Mouse (Mus musculus): ENCODE data around the gene Os9. TPM values are rescaled to one million over a fixed set of nuclear protein-coding genes. Genes with fewer than 3 reads are reported as not detected.

Os9 gene
- polyA plus RNA-seq, 1 experiment = 87.6 TPM

DNA sequence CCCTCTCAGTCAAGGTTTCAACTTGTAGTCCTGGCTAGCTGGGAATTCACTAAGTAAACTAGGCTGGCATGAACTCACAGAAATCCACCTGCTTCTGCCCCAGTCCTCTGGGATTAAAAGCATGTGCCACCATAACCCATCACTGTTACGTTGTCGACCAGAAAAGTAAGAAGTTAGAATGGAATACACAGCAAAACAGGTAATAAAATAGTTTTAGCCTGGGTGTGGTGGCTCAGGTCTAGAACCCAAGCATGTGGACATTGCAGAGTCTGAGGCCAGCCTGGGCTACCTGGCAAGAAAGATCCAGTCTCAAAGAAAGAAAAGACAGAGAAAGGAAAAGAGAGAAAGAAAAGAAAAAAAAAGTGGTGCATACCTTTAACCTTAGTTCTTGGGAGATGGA, 59.4 kb downstream of the Os9 start:
- no peak overlapping the region for H3K4me3 ChIP-seq (ENCODE audit: insufficient read depth, low read length)
- TF ChIP-seq POLR2A (IDR thresholded peaks at IDR 0.05; ENCODE audit: low read depth, low read length) (no peak), CTCF (IDR thresholded peaks at IDR 0.05; ENCODE audit: borderline replicate concordance, insufficient read depth, low read length) (no peak)
- H3K4me1 ChIP-seq (ENCODE audit: control insufficient read depth, insufficient read depth, low read length) = no peaks in the 10 kb centered on the region; the same call in 1 of the 2 replicates
- H3K27ac ChIP-seq (ENCODE audit: insufficient read depth, low read length) = no peak overlapping the region

DNA sequence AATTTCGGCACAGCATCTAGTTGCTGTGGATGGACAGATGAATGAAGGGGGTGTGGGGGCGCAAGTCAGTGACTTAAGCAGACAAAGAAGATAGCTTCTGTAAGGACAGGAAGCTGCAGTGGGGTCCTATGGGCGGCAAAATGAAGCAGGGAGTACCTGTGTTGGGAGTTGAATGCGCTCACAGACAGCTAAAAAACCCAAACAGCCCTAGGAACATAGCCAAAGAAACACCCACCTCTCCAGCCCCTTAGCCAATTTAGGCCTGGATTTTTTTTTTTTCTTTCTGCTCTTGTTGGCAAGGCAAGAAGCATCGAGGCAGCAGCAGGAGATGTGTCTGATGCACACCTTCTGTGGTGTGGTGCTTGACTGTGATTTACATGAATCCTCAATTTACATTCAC, 59.8 kb downstream of the Os9 start:
- Histone ChIP-seq H3K4me3 (ENCODE audit: insufficient read depth, low read length) (no peak overlapping the region), H3K27ac (ENCODE audit: insufficient read depth, low read length) (no peak overlapping the region), H3K4me1 (ENCODE audit: control insufficient read depth, insufficient read depth, low read length) (no peaks in the 10 kb centered on the region; the same call in 1 of the 2 replicates)
- TF ChIP-seq CTCF (IDR thresholded peaks at IDR 0.05; ENCODE audit: borderline replicate concordance, insufficient read depth, low read length) (no peak), POLR2A (IDR thresholded peaks at IDR 0.05; ENCODE audit: low read depth, low read length) (no peak)

DNA sequence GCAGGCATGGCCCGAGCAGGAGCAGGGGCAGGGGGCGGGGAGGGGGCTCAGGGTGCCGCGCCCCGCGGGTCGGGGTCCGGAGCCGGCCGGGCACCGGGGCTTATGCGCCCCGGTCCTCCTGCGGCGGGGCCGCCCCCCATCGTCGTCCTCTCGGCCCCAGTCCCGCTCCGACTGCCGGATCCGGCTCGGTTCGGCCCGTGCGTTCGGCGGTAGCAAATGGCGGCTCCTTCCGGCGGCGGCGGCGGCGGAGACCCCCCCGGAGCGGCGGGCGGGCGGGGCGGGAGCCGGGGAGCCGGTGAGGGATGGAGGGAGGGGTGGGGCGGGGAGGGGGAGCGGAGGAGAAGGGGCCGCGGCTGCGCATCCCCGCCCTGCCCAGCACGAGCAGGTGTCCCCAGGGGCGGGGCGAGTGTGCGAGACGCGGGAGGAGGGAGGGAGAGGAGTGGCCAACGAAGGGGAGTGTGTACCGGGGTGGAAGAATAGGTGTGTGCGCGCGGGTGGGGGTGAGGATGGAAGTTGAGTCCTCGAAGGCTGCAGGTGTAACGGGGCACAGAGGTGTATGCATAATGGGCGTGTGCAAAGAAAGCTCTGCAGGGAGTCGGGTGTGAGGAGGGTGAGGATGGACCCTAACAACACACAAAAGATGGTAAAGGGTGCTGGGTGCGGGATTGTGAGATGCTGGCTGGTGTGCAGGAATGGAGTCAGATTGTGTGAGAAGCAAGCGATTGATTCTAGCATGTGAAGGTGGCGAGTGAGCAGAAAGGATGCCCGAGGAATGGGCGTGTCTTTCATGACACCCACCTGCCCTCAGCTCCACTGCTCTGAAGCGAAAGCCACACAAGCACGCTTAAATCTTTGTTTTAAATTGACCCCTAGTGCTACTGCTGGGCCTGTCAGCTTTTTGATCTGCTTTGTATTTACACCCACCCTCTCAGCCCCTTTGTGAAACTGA, 60.7 kb downstream of the Os9 start, which contains the start of gene March9:
TSS of gene March9 (minus strand) at position 217 of the 949 bp plus-strand sequence.
- TF ChIP-seq CTCF (IDR thresholded peaks at IDR 0.05; ENCODE audit: borderline replicate concordance, insufficient read depth, low read length) (no peak), POLR2A (IDR thresholded peaks at IDR 0.05; ENCODE audit: low read depth, low read length) (no peak)
- H3K4me3 ChIP-seq (ENCODE audit: insufficient read depth, low read length) = peak within 1 kb of the TSS; percentile 25; the same call in 1 of the 2 replicates

GRCm38 (mm10) chr10:127059174-127059967, 61.6 kb downstream of the Os9 start:
- Histone ChIP-seq H3K4me3 (ENCODE audit: insufficient read depth, low read length) (peak overlapping the region; percentile 25; the same call in 1 of the 2 replicates), H3K4me1 (ENCODE audit: control insufficient read depth, insufficient read depth, low read length) (no peaks in the 10 kb centered on the region), H3K27ac (ENCODE audit: insufficient read depth, low read length) (no peak overlapping the region)
- TF ChIP-seq CTCF (IDR thresholded peaks at IDR 0.05; ENCODE audit: borderline replicate concordance, insufficient read depth, low read length) (no peak), POLR2A (IDR thresholded peaks at IDR 0.05; ENCODE audit: low read depth, low read length) (no peak)

More for the DNA sequence above, 60.7 kb downstream of the Os9 start, which contains the start of gene March9:
- Histone ChIP-seq H3K27ac (ENCODE audit: insufficient read depth, low read length) (no peak within 1 kb of the TSS), H3K4me1 (ENCODE audit: control insufficient read depth, insufficient read depth, low read length) (no peaks in the 10 kb centered on the region)

DNA sequence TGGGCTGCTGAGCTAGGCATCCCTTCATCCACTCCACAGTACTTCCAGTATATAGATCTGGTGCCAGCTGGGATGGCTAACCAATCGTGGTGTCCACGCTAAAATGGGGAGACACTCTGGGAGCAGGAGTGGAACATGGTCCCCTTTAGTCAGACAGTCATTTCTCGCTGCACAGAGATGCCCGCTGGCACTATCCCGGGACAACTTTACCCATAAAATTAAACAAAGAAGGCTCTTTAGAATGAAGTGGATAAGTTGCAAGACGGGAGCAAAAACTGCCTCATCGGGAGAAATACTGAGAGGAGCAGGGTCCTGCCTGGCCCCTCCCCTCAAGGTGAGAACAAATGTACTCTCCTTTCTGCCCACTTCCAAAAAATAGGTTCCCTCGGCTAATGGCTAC, 62.2 kb downstream of the Os9 start:
- TF ChIP-seq CTCF (IDR thresholded peaks at IDR 0.05; ENCODE audit: borderline replicate concordance, insufficient read depth, low read length) = no peak
- no peak for TF ChIP-seq POLR2A (IDR thresholded peaks at IDR 0.05; ENCODE audit: low read depth, low read length)
- H3K4me3 ChIP-seq (ENCODE audit: insufficient read depth, low read length) = no peak overlapping the region
- H3K27ac ChIP-seq (ENCODE audit: insufficient read depth, low read length) = no peak overlapping the region
- no peaks in the 10 kb centered on the region for H3K4me1 ChIP-seq (ENCODE audit: control insufficient read depth, insufficient read depth, low read length)

GRCm38 (mm10) chr10:127058161-127058560, 62.8 kb downstream of the Os9 start:
- no peak overlapping the region for H3K4me3 ChIP-seq (ENCODE audit: insufficient read depth, low read length)
- no peak overlapping the region for H3K27ac ChIP-seq (ENCODE audit: insufficient read depth, low read length)
- H3K4me1 ChIP-seq (ENCODE audit: control insufficient read depth, insufficient read depth, low read length) = no peaks in the 10 kb centered on the region
- no peak for TF ChIP-seq POLR2A (IDR thresholded peaks at IDR 0.05; ENCODE audit: low read depth, low read length)
- peak; percentile 98 for TF ChIP-seq CTCF (IDR thresholded peaks at IDR 0.05; ENCODE audit: borderline replicate concordance, insufficient read depth, low read length)

DNA sequence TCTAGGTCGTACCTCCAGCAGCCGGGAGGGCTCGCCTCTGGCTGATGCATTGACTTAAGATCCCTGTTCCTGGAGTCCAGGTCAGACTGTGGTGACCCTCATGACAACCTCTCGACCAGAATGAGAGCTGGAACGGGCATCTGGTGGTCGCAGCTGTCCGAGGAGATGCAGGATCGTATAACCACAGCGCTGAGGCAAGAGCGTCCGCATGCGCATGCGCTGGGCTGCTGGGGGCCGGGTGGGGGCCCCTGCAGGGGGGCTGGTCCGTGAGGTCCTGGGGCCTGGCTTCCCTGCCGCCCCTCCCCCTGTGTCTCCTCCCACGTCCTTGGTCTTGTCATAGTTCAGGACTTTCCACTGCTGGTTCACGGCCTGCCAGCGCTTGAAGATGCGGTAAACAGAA, 64.4 kb downstream of the Os9 start:
- TF ChIP-seq POLR2A (IDR thresholded peaks at IDR 0.05; ENCODE audit: low read depth, low read length) (no peak), CTCF (IDR thresholded peaks at IDR 0.05; ENCODE audit: borderline replicate concordance, insufficient read depth, low read length) (no peak)
- Histone ChIP-seq H3K4me3 (ENCODE audit: insufficient read depth, low read length) (no peak overlapping the region), H3K27ac (ENCODE audit: insufficient read depth, low read length) (no peak overlapping the region), H3K4me1 (ENCODE audit: control insufficient read depth, insufficient read depth, low read length) (no peaks in the 10 kb centered on the region)

DNA sequence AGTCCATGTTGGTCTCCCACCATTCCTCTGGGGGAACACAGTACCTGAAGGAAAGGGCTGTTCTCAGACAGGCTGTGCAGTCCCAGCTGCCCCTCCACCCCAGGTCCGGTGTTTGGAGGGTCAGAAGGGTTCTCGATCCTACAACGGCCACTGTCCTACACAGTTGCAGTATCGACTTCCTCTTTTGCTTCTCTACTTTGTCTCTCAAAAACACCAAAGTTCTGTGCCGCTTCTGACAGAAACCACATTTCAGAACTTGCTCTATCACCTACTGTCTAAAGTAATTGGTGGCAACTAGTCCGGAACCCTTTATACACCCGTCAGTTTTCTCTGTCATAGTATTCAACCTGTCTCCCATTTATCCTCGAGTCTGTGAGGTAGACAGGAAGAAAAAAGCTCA, 65.5 kb downstream of the Os9 start:
- Histone ChIP-seq H3K27ac (ENCODE audit: insufficient read depth, low read length) (no peak overlapping the region), H3K4me1 (ENCODE audit: control insufficient read depth, insufficient read depth, low read length) (no peaks in the 10 kb centered on the region), H3K4me3 (ENCODE audit: insufficient read depth, low read length) (no peak overlapping the region)
- TF ChIP-seq CTCF (IDR thresholded peaks at IDR 0.05; ENCODE audit: borderline replicate concordance, insufficient read depth, low read length) (no peak), POLR2A (IDR thresholded peaks at IDR 0.05; ENCODE audit: low read depth, low read length) (no peak)

- Histone ChIP-seq H3K4me1 (ENCODE audit: control insufficient read depth, insufficient read depth, low read length) (no peaks in the 10 kb centered on the region), H3K4me3 (ENCODE audit: insufficient read depth, low read length) (no peak overlapping the region), H3K27ac (ENCODE audit: insufficient read depth, low read length) (no peak overlapping the region)
- no peak for TF ChIP-seq CTCF (IDR thresholded peaks at IDR 0.05; ENCODE audit: borderline replicate concordance, insufficient read depth, low read length)
- no peak for TF ChIP-seq POLR2A (IDR thresholded peaks at IDR 0.05; ENCODE audit: low read depth, low read length)
Measured at GRCm38 (mm10) chr10:127054646-127055045, 66.3 kb downstream of the Os9 start.
